Mouse (Mus musculus): Measurements from ENCODE around the gene Irgq. TPM values are rescaled to one million over a fixed set of nuclear protein-coding genes. Genes with fewer than 3 reads are reported as not detected.
"Not testable (repeated sequence)": the region's sequence is repeated elsewhere in the genome, so short reads cannot be mapped to it uniquely, and the experiment has no call there.

Gene Irgq
- polyA plus RNA-seq (2014; fragmentation: Nextera tagmentation; extraction: Ambion mirVana): 24.6 and 30.3 TPM in 2 replicates

GRCm38 (mm10) chr7:24530062-24530931 lies at the start of gene Irgq:
Gene Irgq (plus strand): TSS chr7:24530689.
- peak; percentile 94 for ATAC-seq (ENCODE audit: low FRiP score, low TSS enrichment)
- peaks cover 29% of the 10 kb centered on the region for H3K36me3 ChIP-seq (ENCODE audit: control insufficient read depth, insufficient read depth, low read length)
- no peaks in the 10 kb centered on the region for H3K9me3 ChIP-seq (ENCODE audit: control insufficient read depth, low read length)
- H3K4me2 ChIP-seq (ENCODE audit: low read length): peak within 1 kb of the TSS; percentile 95
- peak; percentile 100 for DNase-seq
- WGBS: under 1% methylated on average over 44 of the region's 44 CpGs
- peak within 1 kb of the TSS; percentile 76 for H3K4me3 ChIP-seq (replicated peaks; ENCODE audit: low read depth, low read length)
- H3K4me1 ChIP-seq (ENCODE audit: control insufficient read depth, insufficient read depth, low read length): peaks cover 26% of the 10 kb centered on the region
- H3K9ac ChIP-seq (replicated peaks; ENCODE audit: low read length): peak within 1 kb of the TSS; percentile 95
- H3K27me3 ChIP-seq (ENCODE audit: control insufficient read depth, insufficient read depth, low read length): no peaks in the 10 kb centered on the region
- peak within 1 kb of the TSS; percentile 93 for H3K27ac ChIP-seq (replicated peaks; ENCODE audit: low read depth, low read length)

GRCm38 (mm10) chr7:24480986-24481473 lies 49.5 kb upstream of the Irgq start:
- Histone ChIP-seq H3K9me3 (ENCODE audit: control insufficient read depth, low read length) (no peaks in the 10 kb centered on the region), H3K36me3 (ENCODE audit: control insufficient read depth, insufficient read depth, low read length) (no peaks in the 10 kb centered on the region), H3K27ac (replicated peaks; ENCODE audit: low read depth, low read length) (peak overlapping the region; percentile 88; the same call in 1 of the 2 replicates), H3K27me3 (ENCODE audit: control insufficient read depth, insufficient read depth, low read length) (no peaks in the 10 kb centered on the region), H3K9ac (replicated peaks; ENCODE audit: low read length) (peak overlapping the region; percentile 97), H3K4me2 (ENCODE audit: low read length) (peak overlapping the region; percentile 86), H3K4me3 (replicated peaks; ENCODE audit: low read depth, low read length) (peak overlapping the region; percentile 74), H3K4me1 (ENCODE audit: control insufficient read depth, insufficient read depth, low read length) (peaks cover 43% of the 10 kb centered on the region)
- WGBS: 12% methylated on average over 14 of the region's 14 CpGs
- no peak; the same call in 1 of the 2 replicates for ATAC-seq (ENCODE audit: low FRiP score, low TSS enrichment)
- no peak for DNase-seq

GRCm38 (mm10) chr7:24481474-24482207 lies 48.8 kb upstream of the Irgq start, which contains the start of gene Cadm4:
Gene Cadm4 (plus strand): TSS chr7:24482023.
- Histone ChIP-seq H3K9me3 (ENCODE audit: control insufficient read depth, low read length) (no peaks in the 10 kb centered on the region), H3K36me3 (ENCODE audit: control insufficient read depth, insufficient read depth, low read length) (no peaks in the 10 kb centered on the region), H3K27me3 (ENCODE audit: control insufficient read depth, insufficient read depth, low read length) (no peaks in the 10 kb centered on the region), H3K4me3 (replicated peaks; ENCODE audit: low read depth, low read length) (peak within 1 kb of the TSS; percentile 74), H3K9ac (replicated peaks; ENCODE audit: low read length) (peak within 1 kb of the TSS; percentile 97), H3K4me1 (ENCODE audit: control insufficient read depth, insufficient read depth, low read length) (peaks cover 49% of the 10 kb centered on the region), H3K4me2 (ENCODE audit: low read length) (peak within 1 kb of the TSS; percentile 86), H3K27ac (replicated peaks; ENCODE audit: low read depth, low read length) (peak within 1 kb of the TSS; percentile 88)
- DNase-seq (peak; percentile 96), ATAC-seq (ENCODE audit: low FRiP score, low TSS enrichment) (peak; percentile 87)
- WGBS: under 1% methylated on average over 80 of the region's 83 CpGs

DNA sequence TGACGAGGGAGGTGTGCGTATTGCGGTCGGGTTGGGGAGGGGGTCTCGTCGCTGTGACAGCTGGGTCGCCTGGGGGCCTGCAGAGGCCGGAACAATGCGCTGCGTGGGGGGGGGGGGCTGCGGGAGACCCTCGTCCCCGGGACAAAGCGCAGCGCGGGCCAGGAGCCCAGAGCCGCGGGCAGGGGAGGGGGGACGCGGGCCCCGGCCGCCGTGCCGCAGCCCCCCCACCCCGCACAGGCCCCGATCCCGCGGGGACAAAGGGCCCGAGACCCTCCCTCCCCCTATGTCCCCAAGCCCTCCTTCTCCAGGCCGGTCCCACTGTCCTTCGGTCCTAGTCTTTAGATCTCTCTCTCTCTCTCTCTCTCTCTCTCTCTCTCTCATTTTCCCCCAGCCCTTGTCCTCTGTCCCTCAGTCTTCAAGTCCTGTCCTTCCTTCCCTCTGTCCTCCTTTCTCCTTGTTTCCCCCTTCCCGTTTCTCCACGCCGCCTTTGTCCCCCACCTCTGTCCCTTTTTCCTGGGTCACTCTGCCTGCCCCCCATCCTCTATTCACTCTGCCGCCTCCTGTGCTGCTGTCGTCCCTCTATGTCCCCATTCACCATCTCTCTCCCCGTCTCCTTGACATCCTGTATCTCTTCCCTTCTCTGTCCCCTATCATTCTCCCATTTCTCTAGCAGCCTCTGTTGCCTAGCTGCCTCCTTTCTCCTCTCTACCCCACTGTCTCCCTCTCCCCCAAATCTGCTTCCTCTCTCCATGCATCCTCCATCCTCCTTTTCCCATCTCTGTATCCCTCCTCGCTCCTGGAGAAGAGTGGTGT lies 48.1 kb upstream of the Irgq start:
- peak overlapping the region; percentile 86 for H3K4me2 ChIP-seq (ENCODE audit: low read length)
- H3K27me3 ChIP-seq (ENCODE audit: control insufficient read depth, insufficient read depth, low read length): no peaks in the 10 kb centered on the region
- H3K4me3 ChIP-seq (replicated peaks; ENCODE audit: low read depth, low read length): peak overlapping the region; percentile 74
- no peaks in the 10 kb centered on the region for H3K36me3 ChIP-seq (ENCODE audit: control insufficient read depth, insufficient read depth, low read length)
- peak; percentile 63 for DNase-seq
- no peak for ATAC-seq (ENCODE audit: low FRiP score, low TSS enrichment)
- H3K27ac ChIP-seq (replicated peaks; ENCODE audit: low read depth, low read length): peak overlapping the region; percentile 88
- H3K4me1 ChIP-seq (ENCODE audit: control insufficient read depth, insufficient read depth, low read length): peaks cover 56% of the 10 kb centered on the region
- peak overlapping the region; percentile 97 for H3K9ac ChIP-seq (replicated peaks; ENCODE audit: low read length)
- no peaks in the 10 kb centered on the region for H3K9me3 ChIP-seq (ENCODE audit: control insufficient read depth, low read length)
- WGBS: 1% methylated on average over 27 of the region's 38 CpGs

DNA sequence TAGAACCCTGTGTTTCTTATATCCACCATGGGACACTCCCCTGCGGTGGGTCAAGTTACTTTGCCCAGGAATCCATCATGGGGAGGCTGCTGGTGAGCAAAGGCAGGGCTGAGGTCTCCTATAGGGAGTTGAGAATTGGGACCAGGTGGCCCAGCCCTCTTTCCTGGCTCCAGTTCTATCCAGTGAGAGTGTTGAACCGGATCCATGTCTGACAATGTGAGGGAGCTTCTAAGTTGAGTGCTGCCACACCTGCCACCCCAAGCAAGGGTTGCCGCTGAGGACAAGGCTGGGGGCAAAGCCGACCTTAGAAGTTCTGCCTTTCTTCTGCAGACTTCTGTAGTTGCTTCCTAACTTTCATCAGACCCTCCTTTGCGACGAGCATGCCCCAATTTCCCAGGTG lies 47.2 kb upstream of the Irgq start:
- Histone ChIP-seq H3K9ac (replicated peaks; ENCODE audit: low read length) (peak overlapping the region; percentile 97), H3K4me1 (ENCODE audit: control insufficient read depth, insufficient read depth, low read length) (peaks cover 60% of the 10 kb centered on the region), H3K4me2 (ENCODE audit: low read length) (peak overlapping the region; percentile 86), H3K4me3 (replicated peaks; ENCODE audit: low read depth, low read length) (peak overlapping the region; percentile 74), H3K27ac (replicated peaks; ENCODE audit: low read depth, low read length) (0 out of 2 replicates have a peak overlapping the region, but pooled peaks have one; percentile 88)
- not testable (repeated sequence) for ATAC-seq (ENCODE audit: low FRiP score, low TSS enrichment); DNase-seq; H3K36me3 ChIP-seq (ENCODE audit: control insufficient read depth, insufficient read depth, low read length); H3K9me3 ChIP-seq (ENCODE audit: control insufficient read depth, low read length); H3K27me3 ChIP-seq (ENCODE audit: control insufficient read depth, insufficient read depth, low read length)
- 58% methylated on average over 6 of the region's 6 CpGs for WGBS

- DNase-seq (no peak), ATAC-seq (ENCODE audit: low FRiP score, low TSS enrichment) (no peak)
- peak overlapping the region; percentile 74; the same call in 1 of the 2 replicates for H3K27ac ChIP-seq (replicated peaks; ENCODE audit: low read depth, low read length)
- peak overlapping the region; percentile 55; the same call in 1 of the 2 replicates for H3K9ac ChIP-seq (replicated peaks; ENCODE audit: low read length)
- H3K9me3 ChIP-seq (ENCODE audit: control insufficient read depth, low read length): no peaks in the 10 kb centered on the region
- peaks cover 54% of the 10 kb centered on the region for H3K4me1 ChIP-seq (ENCODE audit: control insufficient read depth, insufficient read depth, low read length)
- H3K27me3 ChIP-seq (ENCODE audit: control insufficient read depth, insufficient read depth, low read length): no peaks in the 10 kb centered on the region
- H3K4me2 ChIP-seq (ENCODE audit: low read length): peak overlapping the region; percentile 56
- H3K36me3 ChIP-seq (ENCODE audit: control insufficient read depth, insufficient read depth, low read length): 0 out of 2 replicates have a peak, but pooled peaks cover 2% of the 10 kb centered on the region
- WGBS: 74% methylated on average over 9 of the region's 9 CpGs
- peak overlapping the region; percentile 26 for H3K4me3 ChIP-seq (replicated peaks; ENCODE audit: low read depth, low read length)
Measured at GRCm38 (mm10) chr7:24485481-24485880, 45.0 kb upstream of the Irgq start.

DNA sequence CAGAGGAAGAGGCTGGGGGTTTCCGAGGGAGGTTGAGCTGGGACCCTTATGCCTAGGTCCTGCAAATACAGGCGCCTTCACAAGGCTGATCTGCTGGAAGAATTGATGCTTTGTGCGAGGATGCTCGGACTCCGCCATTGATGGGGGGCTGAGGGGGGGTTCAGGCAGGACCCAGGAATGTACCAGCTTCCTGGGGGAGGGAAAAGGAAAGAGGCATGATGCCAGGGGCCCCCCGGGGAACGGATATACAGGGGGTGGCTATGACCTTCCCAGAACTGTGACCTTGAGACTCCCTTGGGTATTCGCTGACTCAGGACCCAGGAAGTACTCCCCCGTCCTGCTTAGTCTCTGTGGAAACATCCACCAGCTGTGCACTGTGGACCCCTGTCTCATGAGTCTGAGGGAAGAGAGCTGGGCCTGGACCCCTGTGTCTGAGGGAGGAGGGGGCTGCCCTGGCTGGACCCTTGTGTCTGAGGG lies 43.8 kb upstream of the Irgq start:
- Histone ChIP-seq H3K36me3 (ENCODE audit: control insufficient read depth, insufficient read depth, low read length) (peaks cover 7% of the 10 kb centered on the region; the same call in 1 of the 2 replicates), H3K27ac (replicated peaks; ENCODE audit: low read depth, low read length) (peak overlapping the region; percentile 74), H3K27me3 (ENCODE audit: control insufficient read depth, insufficient read depth, low read length) (no peaks in the 10 kb centered on the region), H3K9me3 (ENCODE audit: control insufficient read depth, low read length) (no peaks in the 10 kb centered on the region), H3K9ac (replicated peaks; ENCODE audit: low read length) (peak overlapping the region; percentile 55), H3K4me3 (replicated peaks; ENCODE audit: low read depth, low read length) (peak overlapping the region; percentile 26), H3K4me2 (ENCODE audit: low read length) (peak overlapping the region; percentile 56), H3K4me1 (ENCODE audit: control insufficient read depth, insufficient read depth, low read length) (peaks cover 47% of the 10 kb centered on the region)
- ATAC-seq (ENCODE audit: low FRiP score, low TSS enrichment) (peak; percentile 19; the same call in 1 of the 2 replicates), DNase-seq (peak; percentile 53)
- WGBS: 27% methylated on average over 9 of the region's 9 CpGs
